Mouse (Mus musculus) kidney, postnatal 4 days (tissue): ENCODE data around the gene Fbxo46.
"Not testable (repeated sequence)": the region's sequence is repeated elsewhere in the genome, so short reads cannot be mapped to it uniquely, and the experiment has no call there.

Experiments
- DNase-seq, 2 experiments: peaks; one replicate each; pipeline ENCODE4 v3.0.0; 2021; ENCODE audit warnings: mixed read lengths in 2 of 2

Gene Fbxo46

DNA sequence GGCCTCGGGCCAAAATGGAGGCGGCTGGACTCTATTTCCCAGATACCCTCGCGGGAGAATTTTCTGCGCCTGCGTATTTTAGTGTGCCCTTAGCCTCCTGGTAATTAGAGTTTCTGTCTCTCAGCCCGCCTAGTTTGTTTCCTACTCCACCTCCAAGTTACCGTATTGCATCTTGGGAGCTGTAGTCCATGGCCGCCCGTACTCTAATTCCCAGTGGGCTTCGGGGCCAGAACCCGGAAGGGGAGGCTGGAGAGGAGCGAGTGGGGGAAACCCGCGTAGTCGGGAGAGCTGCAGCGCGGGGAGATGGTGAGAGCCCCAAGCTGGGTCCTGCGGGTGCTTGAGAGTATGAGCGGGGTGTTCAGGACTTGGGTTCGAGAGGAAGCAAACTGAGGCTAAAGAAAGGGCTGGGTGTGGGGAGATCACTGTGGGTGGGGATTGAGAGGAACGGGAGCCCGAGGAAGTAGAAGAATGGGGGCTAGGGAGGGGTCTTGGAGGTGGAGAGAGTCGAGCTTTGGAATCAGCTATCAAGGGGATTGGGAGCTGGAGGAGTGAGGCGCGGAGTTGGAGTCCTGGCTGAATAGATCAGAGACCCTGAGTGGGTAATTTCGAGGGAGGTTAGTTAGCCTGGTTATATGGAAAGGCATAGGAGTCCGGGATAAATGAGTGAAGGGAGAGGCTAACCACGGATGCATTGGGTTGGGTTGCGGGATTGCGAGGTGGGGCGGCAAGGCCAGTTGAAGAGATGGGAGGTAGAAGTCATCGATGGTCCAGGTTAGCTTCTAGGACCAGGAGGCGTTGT lies at the start of gene Fbxo46:
Gene Fbxo46, plus strand, starts transcription at position 229 of the 799 bp plus-strand sequence.
- DNase-seq = peak; percentile 89 to 93

DNA sequence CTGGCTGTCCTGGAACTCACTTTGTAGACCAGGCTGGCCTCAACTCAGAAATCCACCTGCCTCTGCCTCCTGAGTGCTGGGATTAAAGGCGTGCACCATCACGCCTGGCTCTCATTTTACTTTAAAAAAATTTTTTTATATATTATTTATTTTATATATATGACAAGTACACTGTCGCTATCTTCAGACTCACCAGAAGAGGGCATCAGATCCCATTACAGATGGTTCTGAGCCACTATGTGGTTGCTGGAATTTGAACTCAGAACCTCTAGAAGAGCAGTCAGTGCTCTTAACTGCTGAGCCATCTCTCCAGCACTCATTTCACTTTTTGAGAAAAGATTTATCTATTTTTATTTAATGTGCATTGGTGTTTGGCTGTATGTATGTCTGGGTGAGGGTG lies 48.6 kb upstream of the Fbxo46 start:
- not testable (repeated sequence) for DNase-seq

DNA sequence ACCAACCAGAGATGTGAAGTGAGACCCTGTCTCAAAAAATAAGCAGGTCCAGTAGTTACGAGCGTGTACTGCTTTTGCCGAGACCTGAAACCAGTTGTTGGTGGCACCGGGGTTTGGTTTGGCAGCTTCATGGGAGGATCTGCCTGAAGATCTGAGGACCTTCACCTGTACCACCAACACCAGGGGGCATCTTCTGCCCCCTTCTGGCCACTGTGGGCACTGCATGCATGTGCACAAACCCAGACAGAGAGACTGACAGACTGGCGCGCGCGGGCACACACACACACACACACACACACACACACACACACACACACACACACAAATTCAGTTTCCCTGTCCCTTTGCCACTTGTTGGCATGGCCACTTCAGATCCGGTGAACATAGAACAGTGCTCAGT lies 46.2 kb upstream of the Fbxo46 start:
- peak; percentile 74 to 75 for DNase-seq

DNA sequence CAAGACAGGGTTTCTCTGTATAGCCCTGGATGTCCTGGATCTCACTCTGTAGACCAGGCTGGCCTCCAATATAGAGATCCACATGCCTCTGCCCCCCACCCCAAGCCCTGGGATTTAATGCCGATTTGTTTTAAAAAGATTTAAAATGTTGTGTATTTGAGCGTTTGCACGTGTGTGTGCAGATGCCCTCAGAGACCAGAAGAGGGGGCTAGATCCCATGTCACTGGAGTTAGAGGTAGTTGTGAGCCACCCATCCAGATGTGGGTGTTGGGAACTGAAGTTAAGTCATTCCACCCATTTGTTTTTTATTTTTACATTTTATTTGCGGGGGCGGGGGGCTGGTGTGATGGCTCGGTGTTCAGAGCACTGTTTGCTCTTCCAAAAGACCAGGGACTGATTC lies 45.2 kb upstream of the Fbxo46 start:
- DNase-seq = no peak

DNA sequence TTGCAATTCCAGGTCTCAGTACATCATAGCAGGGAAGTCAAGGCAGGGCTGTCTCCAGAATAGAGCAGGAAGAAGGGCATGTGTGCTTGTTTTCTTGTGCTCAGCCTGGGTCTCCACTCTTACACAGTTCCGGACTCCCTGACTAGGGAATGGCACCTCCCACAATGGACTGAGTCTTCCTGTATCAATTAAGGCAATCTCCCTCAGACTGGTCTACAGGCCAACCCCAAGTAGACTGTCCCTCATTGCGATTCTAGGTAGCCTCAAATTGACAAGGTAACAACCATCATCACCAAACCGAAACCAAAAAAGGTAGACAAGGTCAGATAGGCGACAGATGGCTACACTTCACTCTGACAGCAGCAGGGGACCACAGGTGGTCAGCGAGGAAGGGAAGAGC lies 44.4 kb upstream of the Fbxo46 start:
- DNase-seq = no peak

DNA sequence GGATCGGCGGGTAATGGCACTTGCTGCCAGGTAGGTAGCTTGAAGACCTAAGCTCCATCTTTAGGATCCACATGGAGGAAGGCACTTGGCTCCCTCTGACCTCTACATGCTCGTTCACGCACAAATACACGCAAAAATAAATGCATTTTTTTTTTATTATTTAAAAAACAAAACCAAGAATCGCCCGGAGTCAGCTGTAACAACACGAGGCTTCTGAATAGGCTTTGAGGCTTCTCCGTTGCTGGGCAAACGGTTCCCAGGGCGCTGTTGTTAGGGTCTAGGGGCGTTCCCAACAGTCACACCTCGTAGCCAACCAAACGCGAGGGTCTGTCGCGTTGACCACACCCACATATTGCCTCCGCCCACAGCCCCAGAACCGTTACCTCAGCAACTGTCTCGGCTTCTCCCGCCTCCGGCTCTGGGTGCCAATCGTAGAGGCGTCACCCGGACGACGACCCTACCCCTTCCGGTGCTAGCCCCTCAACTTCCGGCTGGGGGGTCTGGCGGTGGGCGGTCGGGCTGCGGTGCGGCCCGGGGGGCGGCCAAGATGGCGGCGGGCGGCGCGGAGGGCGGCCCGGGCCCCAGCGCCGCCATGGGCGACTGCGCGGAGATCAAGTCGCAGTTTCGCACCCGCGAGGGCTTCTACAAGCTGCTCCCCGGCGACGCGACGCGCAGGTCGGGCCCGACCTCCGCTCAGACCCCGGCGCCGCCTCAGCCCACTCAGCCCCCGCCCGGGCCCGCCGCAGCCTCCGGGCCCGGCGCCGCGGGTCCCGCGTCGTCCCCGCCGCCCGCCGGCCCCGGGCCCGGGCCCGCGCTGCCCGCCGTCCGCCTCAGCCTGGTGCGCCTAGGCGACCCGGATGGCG lies 43.7 kb upstream of the Fbxo46 start, which contains the start of gene Dmwd:
Gene Dmwd, plus strand, starts transcription at position 505 of the 863 bp plus-strand sequence.
- DNase-seq = peak; percentile 97 to 98

- peak; percentile 44 to 66 for DNase-seq
Observed at GRCm38 (mm10) chr7:19076586-19076991, 43.1 kb upstream of the Fbxo46 start.

GRCm38 (mm10) chr7:19077761-19078160 lies 41.9 kb upstream of the Fbxo46 start:
- DNase-seq = no peak

DNA sequence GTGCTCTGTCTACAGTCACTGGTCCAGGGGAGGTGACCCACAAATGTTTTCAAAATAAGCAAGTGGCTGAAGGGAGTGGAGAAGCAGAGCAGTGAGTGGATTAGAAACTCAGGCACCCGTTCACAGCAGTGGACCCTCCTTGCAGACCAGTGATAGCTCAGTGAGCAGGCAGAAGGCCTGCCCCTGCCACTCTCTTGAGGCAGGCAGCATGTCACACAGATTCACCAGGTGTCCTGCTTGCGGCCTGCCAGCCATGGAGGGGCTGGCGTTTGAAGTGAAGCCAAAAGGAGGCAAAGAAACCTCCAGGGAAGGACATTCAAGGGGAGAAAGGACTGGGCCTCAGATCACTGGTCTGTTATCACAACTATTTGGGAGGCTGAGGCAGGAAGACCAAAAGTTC lies 40.9 kb upstream of the Fbxo46 start:
- DNase-seq = no peak

- DNase-seq = no peak
Observed at GRCm38 (mm10) chr7:19080451-19080950, 39.2 kb upstream of the Fbxo46 start.

- DNase-seq = no peak
Observed at GRCm38 (mm10) chr7:19082171-19082570, 37.5 kb upstream of the Fbxo46 start.

- DNase-seq = peak in 1 of 2 experiments; percentile 51
Observed at GRCm38 (mm10) chr7:19083096-19083495, 36.6 kb upstream of the Fbxo46 start.

DNA sequence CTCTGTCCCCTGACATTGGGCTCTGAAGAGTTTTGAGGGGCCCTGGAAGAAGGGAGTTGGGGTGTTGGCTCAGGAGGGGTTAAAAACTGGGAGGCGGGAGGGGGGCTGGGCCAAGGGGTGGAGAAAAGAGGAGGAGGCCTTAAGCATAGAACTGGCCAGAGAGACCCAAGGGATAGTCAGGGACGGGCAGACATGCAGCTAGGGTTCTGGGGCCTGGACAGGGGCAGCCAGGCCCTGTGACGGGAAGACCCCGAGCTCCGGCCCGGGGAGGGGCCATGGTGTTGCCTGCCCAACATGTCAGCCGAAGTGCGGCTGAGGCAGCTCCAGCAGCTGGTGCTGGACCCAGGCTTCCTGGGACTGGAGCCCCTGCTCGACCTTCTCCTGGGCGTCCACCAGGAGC lies 36.0 kb upstream of the Fbxo46 start, which contains the start of gene Dmpk:
Gene Dmpk, plus strand, starts transcription at position 149 of the 400 bp plus-strand sequence.
- DNase-seq = peak; percentile 51 to 59

- DNase-seq = no peak
Observed at GRCm38 (mm10) chr7:19084277-19084771, 35.3 kb upstream of the Fbxo46 start.

DNA sequence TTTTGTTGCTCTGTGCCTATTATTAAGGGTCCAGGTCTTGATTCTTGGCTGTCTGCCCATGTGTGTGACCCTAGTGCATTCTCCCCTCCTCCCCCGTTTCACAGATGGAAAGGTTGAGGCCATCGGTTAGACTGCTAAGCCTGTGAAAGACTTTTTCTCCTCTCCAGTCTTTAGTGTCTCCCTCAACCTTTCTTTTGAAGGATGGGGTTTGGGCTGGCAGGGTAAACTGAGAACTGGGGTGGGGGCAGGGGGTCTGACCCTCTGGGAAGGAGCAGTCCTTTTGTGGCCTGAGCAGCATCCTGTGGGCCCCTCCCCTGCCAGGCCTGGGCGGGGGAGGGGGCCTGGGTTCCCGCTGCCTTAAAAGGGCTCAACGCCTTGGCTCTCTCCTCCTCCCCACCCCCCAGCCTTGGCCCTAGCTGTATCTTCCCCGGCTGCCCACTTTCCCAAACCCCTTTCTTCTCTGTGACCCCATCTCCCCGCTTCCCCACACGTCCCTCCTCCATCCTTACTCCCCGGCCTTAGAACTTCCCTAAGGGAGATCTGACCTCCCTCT lies 34.7 kb upstream of the Fbxo46 start:
- no peak for DNase-seq

GRCm38 (mm10) chr7:19085495-19085894 lies 34.2 kb upstream of the Fbxo46 start:
- peak in 1 of 2 experiments; percentile 35 for DNase-seq

- DNase-seq = peak; percentile 81 to 85
Observed at GRCm38 (mm10) chr7:19086042-19086441, 33.6 kb upstream of the Fbxo46 start.

GRCm38 (mm10) chr7:19086760-19087159 lies 32.9 kb upstream of the Fbxo46 start:
- no peak for DNase-seq

DNA sequence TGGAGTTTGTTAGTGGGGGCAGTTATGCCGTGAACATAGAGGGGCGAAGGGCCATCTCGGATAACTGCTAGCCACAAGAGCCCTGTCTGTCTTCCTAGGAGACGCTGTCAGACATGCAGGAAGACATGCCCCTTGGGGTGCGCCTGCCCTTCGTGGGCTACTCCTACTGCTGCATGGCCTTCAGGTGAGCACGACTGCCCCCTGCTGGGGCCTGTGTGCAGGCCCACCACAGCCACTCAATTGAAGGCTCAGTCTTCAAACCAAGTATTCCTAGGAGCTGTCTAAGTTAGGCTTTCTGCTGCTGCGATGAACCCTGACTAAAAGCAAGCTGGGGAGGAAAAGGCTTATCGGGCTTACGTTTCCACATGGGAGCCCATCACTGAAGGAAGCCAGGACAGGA lies 30.8 kb upstream of the Fbxo46 start:
- DNase-seq = peak; percentile 81 to 87

DNA sequence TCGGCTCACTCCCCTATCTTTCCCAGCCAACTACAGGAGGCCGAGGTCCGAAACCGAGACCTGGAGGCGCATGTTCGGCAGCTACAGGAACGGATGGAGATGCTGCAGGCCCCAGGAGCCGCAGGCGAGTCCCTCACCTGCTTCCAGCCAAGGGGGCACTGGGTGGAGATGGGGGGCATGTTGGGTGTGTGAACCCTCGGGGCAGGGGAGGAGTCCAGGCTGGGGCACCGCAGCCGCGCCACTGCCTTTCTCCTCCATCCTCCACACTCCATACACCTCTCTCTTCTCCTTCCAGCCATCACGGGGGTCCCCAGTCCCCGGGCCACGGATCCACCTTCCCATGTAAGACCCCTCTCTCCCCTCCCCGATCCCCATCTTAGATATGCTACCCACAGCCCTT lies 27.7 kb upstream of the Fbxo46 start:
- peak in 1 of 2 experiments; percentile 15 for DNase-seq

GRCm38 (mm10) chr7:19092381-19093173 lies 27.1 kb upstream of the Fbxo46 start:
- peak; percentile 76 to 87 for DNase-seq

- peak; percentile 92 to 95 for DNase-seq
Observed at GRCm38 (mm10) chr7:19093174-19093521, 26.5 kb upstream of the Fbxo46 start.
